Mouse (Mus musculus) intestine, embryonic 15.5 days (tissue): ENCODE measurements at regions not wholly inside any gene's neighbourhood (a gene's known extent, or its start where the extent isn't known, plus 50 kb on each side); places are given as distances from the start of the nearest gene placed in this dataset.
"Not testable (repeated sequence)": the region's sequence is repeated elsewhere in the genome, so short reads cannot be mapped to it uniquely, and the experiment has no call there.

Experiments used
- ATAC-seq: fragments of 200-750 bp; cut with Nextera tagmentation; 2 replicates; pipeline ENCODE4 v1.8.0; 2017; ENCODE audit warnings: moderate TSS enrichment, moderate library complexity
- H3K27ac ChIP-seq: fragments of 300-500 bp; sonication (generic); 2 replicates; pipeline ENCODE4 v1.5.1; 2015; ENCODE audit warnings: mild to moderate bottlenecking, inconsistent platforms
- H3K27me3 ChIP-seq: fragments of 300-500 bp; sonication (generic); replicated peaks from 2 replicates; pipeline ENCODE4 v1.6.1; 2015; ENCODE audit warnings: inconsistent platforms
- H3K36me3 ChIP-seq: fragments of 300-500 bp; sonication (generic); 2 replicates; pipeline ENCODE4 v1.6.1; 2015; ENCODE audit warnings: inconsistent platforms
- H3K4me1 ChIP-seq: fragments of 300-500 bp; sonication (generic); replicated peaks from 2 replicates; pipeline ENCODE4 v1.6.1; 2015; ENCODE audit warnings: inconsistent platforms
- H3K4me2 ChIP-seq: fragments of 300-500 bp; sonication (generic); replicated peaks from 2 replicates; pipeline ENCODE4 v1.6.1; 2015; ENCODE audit warnings: mild to moderate bottlenecking, inconsistent platforms
- H3K4me3 ChIP-seq: fragments of 300-500 bp; sonication (generic); replicated peaks from 2 replicates; pipeline ENCODE4 v1.5.1; 2015; ENCODE audit warnings: inconsistent platforms
- H3K9ac ChIP-seq: fragments of 300-500 bp; sonication (generic); 2 replicates; pipeline ENCODE4 v1.6.1; 2015; ENCODE audit warnings: inconsistent platforms
- H3K9me3 ChIP-seq: fragments of 300-500 bp; sonication (generic); 2 replicates; pipeline ENCODE4 v1.6.1; 2016; ENCODE audit warnings: inconsistent platforms
- WGBS: fragments of 180-500 bp; shearing (Covaris S2); methylation state at CpG from one replicate; pipeline ENCODE4 v1.1.7; 2015; 5-methylcytosine and 5-hydroxymethylcytosine counted together

- not testable (repeated sequence) for H3K4me3 ChIP-seq, H3K9ac ChIP-seq, H3K9me3 ChIP-seq, ATAC-seq, H3K4me1 ChIP-seq, H3K27ac ChIP-seq, H3K4me2 ChIP-seq, H3K36me3 ChIP-seq, H3K27me3 ChIP-seq
- 9% methylated on average over 6 of the region's 6 CpGs for WGBS
Observed at GRCm38 (mm10) chr2:92810956-92811355, 103.9 kb upstream of the Syt13 start.

DNA sequence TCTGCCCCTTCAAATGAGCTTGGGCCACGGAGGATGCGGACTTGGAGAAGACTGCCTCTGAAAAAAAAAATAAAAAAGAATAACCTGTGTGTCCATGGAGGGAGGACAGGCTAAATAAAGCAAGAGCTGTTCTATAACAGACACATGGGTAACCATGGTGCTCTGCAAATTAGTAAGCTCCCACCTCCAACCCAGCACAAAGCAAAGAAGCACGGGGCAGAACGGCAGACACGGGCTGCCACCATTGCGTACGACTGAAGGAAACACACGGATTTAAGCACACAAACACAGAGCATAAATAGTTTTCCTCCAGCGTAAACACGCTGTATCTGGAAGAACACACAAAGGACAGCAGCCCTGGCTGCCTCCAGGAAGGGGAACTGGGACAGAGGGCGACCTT lies 101.9 kb upstream of the Syt13 start:
- H3K4me1 ChIP-seq = no peaks in the 10 kb centered on the region
- no peaks in the 10 kb centered on the region for H3K27me3 ChIP-seq
- no peak overlapping the region for H3K9ac ChIP-seq
- ATAC-seq = no peak
- H3K27ac ChIP-seq = no peak overlapping the region
- H3K4me3 ChIP-seq = no peak overlapping the region
- 30% methylated on average over 11 of the region's 11 CpGs for WGBS
- H3K9me3 ChIP-seq = no peaks in the 10 kb centered on the region
- no peak overlapping the region for H3K4me2 ChIP-seq
- no peaks in the 10 kb centered on the region for H3K36me3 ChIP-seq

- Histone ChIP-seq H3K36me3 (no peaks in the 10 kb centered on the region), H3K4me3 (no peak overlapping the region), H3K27me3 (no peaks in the 10 kb centered on the region), H3K9me3 (no peaks in the 10 kb centered on the region), H3K9ac (no peak overlapping the region), H3K27ac (no peak overlapping the region), H3K4me1 (no peaks in the 10 kb centered on the region), H3K4me2 (no peak overlapping the region)
- no peak for ATAC-seq
- WGBS = 68% methylated on average over 6 of the region's 6 CpGs
Observed at GRCm38 (mm10) chr2:92819586-92819985, 95.3 kb upstream of the Syt13 start.

DNA sequence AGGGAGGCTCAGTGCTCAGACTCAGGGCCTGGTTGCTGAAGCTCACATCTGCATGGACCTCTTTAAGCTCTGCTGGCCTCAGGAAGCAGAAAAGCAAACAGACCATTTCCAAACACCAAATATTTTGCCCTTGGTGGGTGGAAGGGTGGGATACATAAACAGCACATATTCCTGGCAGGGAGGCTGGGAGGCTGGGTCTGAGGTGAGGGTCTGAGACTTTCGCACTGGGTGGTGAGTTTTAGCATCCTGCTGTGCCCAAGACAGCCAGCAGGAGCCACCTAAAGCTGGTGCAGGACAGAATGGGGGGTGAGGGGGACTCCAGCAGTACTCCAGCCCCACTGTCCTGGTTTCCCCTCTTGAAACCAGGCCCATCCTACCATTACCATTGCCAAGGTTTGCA lies 90.6 kb upstream of the Syt13 start:
- 75% methylated on average over 1 of the region's 1 CpGs for WGBS
- ATAC-seq = no peak

DNA sequence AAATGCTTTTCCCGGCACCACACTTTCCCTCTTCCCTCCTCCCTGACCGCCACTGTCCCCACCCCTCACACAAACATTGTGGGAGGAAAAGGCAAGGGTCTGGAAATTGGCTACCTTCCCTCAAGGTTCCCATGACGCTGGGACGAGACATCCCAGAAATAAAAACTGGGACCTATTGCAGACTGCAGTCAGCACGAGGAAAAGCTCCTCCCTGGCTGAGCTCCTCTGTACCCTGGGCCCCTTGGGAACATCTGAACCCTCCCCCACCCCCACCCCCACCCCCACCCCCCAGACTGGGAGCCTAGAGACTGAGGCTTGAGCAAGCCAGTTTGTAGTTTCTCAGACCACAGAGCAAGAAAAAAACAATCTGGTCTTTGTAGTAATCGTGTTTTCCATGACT lies 89.5 kb upstream of the Syt13 start:
- Histone ChIP-seq H3K9ac (no peak overlapping the region), H3K4me2 (no peak overlapping the region), H3K9me3 (no peaks in the 10 kb centered on the region), H3K4me1 (no peaks in the 10 kb centered on the region), H3K36me3 (no peaks in the 10 kb centered on the region), H3K27me3 (no peaks in the 10 kb centered on the region), H3K4me3 (no peak overlapping the region), H3K27ac (peak overlapping the region; percentile 36; the same call in 1 of the 2 replicates)
- ATAC-seq = peak; percentile 62
- 6% methylated on average over 5 of the region's 6 CpGs for WGBS

More for the DNA sequence above, 90.6 kb upstream of the Syt13 start:
- no peaks in the 10 kb centered on the region for H3K4me1 ChIP-seq
- H3K36me3 ChIP-seq = no peaks in the 10 kb centered on the region
- H3K27me3 ChIP-seq = no peaks in the 10 kb centered on the region
- H3K27ac ChIP-seq = no peak overlapping the region
- no peaks in the 10 kb centered on the region for H3K9me3 ChIP-seq
- H3K4me3 ChIP-seq = no peak overlapping the region
- H3K4me2 ChIP-seq = no peak overlapping the region
- H3K9ac ChIP-seq = no peak overlapping the region

- Histone ChIP-seq H3K9me3 (no peaks in the 10 kb centered on the region), H3K4me1 (no peaks in the 10 kb centered on the region), H3K9ac (no peak overlapping the region), H3K27ac (no peak overlapping the region), H3K27me3 (no peaks in the 10 kb centered on the region), H3K36me3 (no peaks in the 10 kb centered on the region), H3K4me2 (no peak overlapping the region), H3K4me3 (no peak overlapping the region)
- ATAC-seq = no peak
- WGBS = 87% methylated on average over 2 of the region's 2 CpGs
Observed at GRCm38 (mm10) chr2:92830134-92830533, 84.8 kb upstream of the Syt13 start.

DNA sequence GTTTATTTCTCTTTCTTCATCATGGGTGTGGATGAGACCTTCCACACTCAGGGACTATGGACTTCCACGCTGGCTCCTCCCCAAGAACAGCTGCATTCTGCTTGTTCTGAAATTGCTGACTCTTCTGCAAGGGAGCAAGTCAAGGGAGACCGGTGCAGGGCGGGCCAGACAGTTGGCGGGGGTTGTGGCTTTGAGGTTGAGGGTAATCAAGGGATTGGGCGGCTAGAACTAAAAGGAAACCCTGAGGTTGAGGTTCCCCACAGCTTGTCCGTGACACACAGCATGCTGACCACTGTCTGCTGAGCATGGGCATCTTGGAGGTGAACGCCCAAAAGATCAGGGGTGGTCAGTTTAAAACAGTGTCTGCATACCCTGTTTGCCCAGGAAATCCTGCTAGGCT lies 83.1 kb upstream of the Syt13 start:
- no peak overlapping the region for H3K9ac ChIP-seq
- H3K27ac ChIP-seq = no peak overlapping the region
- H3K4me3 ChIP-seq = no peak overlapping the region
- H3K4me1 ChIP-seq = no peaks in the 10 kb centered on the region
- H3K36me3 ChIP-seq = no peaks in the 10 kb centered on the region
- H3K4me2 ChIP-seq = no peak overlapping the region
- no peak for ATAC-seq
- no peaks in the 10 kb centered on the region for H3K27me3 ChIP-seq
- H3K9me3 ChIP-seq = no peaks in the 10 kb centered on the region
- 63% methylated on average over 7 of the region's 7 CpGs for WGBS

DNA sequence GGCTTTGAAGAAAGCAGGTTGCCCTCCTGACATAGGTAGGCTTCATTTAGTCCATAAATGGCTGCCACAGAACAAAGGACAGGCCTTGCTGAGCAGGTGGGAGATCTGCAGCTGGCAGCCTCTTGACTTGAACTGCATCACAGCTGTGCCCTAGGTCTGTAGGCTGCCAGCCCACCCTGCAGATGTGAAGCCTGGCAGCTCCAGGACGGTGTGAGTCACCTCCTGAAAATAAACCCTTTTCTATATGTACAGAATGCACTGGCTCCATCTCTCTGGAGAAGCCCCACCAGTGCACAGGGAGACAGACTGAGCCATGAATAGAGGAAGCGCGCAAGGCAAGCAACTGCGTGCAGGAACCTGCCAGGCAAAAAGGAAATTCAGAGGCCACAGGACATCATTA lies 78.7 kb upstream of the Syt13 start:
- no peak for ATAC-seq
- Histone ChIP-seq H3K4me2 (no peak overlapping the region), H3K4me3 (no peak overlapping the region), H3K9me3 (no peaks in the 10 kb centered on the region), H3K9ac (no peak overlapping the region), H3K4me1 (no peaks in the 10 kb centered on the region), H3K36me3 (no peaks in the 10 kb centered on the region), H3K27me3 (0 out of 2 replicates have a peak, but pooled peaks cover 3% of the 10 kb centered on the region), H3K27ac (no peak overlapping the region)
- WGBS = 68% methylated on average over 4 of the region's 4 CpGs

DNA sequence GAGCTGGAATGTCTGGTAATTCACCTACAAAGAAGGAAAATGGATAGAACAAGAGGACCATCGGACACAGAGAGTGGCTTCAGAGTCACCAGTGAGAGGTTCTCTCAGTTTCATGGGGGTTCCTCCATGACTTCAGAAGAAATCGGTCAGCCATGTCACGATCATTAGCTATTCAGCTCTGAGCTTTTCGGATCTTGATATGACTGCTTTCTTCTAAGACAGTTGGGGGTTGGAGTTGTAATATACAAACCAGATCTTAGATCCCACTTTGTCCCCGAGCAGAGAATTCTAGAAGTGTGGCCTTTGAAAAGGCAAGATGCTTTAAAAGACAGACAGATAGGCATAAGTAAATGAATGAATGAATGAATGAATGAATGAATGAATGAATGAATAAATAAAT lies 76.9 kb upstream of the Syt13 start:
- no peak overlapping the region for H3K27ac ChIP-seq
- ATAC-seq = no peak
- WGBS = 87% methylated on average over 5 of the region's 5 CpGs

GRCm38 (mm10) chr2:92840009-92840408 lies 74.9 kb upstream of the Syt13 start:
- Histone ChIP-seq H3K9ac (no peak overlapping the region), H3K27ac (no peak overlapping the region), H3K27me3 (0 out of 2 replicates have a peak, but pooled peaks cover 3% of the 10 kb centered on the region), H3K36me3 (no peaks in the 10 kb centered on the region), H3K4me3 (no peak overlapping the region), H3K9me3 (no peaks in the 10 kb centered on the region), H3K4me2 (no peak overlapping the region), H3K4me1 (peaks cover 4% of the 10 kb centered on the region; the same call in 1 of the 2 replicates)
- ATAC-seq = no peak
- WGBS = 24% methylated on average over 4 of the region's 4 CpGs

More for the DNA sequence above, 76.9 kb upstream of the Syt13 start:
- no peak overlapping the region for H3K4me3 ChIP-seq
- H3K9me3 ChIP-seq = no peaks in the 10 kb centered on the region
- no peaks in the 10 kb centered on the region for H3K36me3 ChIP-seq
- no peak overlapping the region for H3K9ac ChIP-seq
- no peaks in the 10 kb centered on the region for H3K4me1 ChIP-seq
- H3K4me2 ChIP-seq = no peak overlapping the region
- H3K27me3 ChIP-seq = 0 out of 2 replicates have a peak, but pooled peaks cover 3% of the 10 kb centered on the region

DNA sequence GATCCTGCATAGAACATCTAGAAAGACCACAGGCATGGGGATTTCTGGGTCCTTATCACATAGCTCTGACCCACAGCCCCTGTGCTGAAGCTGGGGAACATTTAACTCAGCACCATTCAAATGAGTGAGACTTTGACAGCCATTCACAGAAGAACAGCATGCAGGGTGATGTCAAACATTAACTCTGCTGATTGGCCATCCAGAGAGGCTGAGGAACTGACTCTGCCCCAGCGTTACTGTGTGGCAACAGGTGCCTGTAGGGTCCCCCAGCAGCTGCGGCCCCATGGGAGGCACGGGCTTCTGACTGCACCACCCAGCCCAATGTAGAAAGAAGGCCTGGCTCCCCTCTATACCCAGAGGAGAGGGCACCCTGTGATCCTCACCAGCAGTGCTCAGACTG lies 73.3 kb upstream of the Syt13 start:
- Histone ChIP-seq H3K36me3 (no peaks in the 10 kb centered on the region), H3K4me3 (no peak overlapping the region), H3K9ac (no peak overlapping the region), H3K9me3 (no peaks in the 10 kb centered on the region), H3K27ac (no peak overlapping the region), H3K27me3 (0 out of 2 replicates have a peak, but pooled peaks cover 3% of the 10 kb centered on the region), H3K4me2 (no peak overlapping the region), H3K4me1 (peaks cover 11% of the 10 kb centered on the region)
- WGBS = 43% methylated on average over 3 of the region's 3 CpGs
- ATAC-seq = no peak

GRCm38 (mm10) chr2:92845061-92845769 lies 69.7 kb upstream of the Syt13 start:
- peak; percentile 55 for ATAC-seq
- peak overlapping the region; percentile 12; the same call in 1 of the 2 replicates for H3K4me2 ChIP-seq

GRCm38 (mm10) chr2:92848962-92849361 lies 65.9 kb upstream of the Syt13 start:
- Histone ChIP-seq H3K27me3 (no peaks in the 10 kb centered on the region), H3K4me1 (peaks cover 11% of the 10 kb centered on the region), H3K9me3 (no peaks in the 10 kb centered on the region), H3K27ac (no peak overlapping the region), H3K4me2 (no peak overlapping the region), H3K4me3 (no peak overlapping the region), H3K9ac (no peak overlapping the region), H3K36me3 (no peaks in the 10 kb centered on the region)
- 54% methylated on average over 13 of the region's 13 CpGs for WGBS
- no peak for ATAC-seq

More at GRCm38 (mm10) chr2:92845061-92845769, 69.7 kb upstream of the Syt13 start:
- H3K4me3 ChIP-seq = no peak overlapping the region
- peak overlapping the region; percentile 18 for H3K27ac ChIP-seq
- H3K9ac ChIP-seq = no peak overlapping the region
- H3K4me1 ChIP-seq = peaks cover 11% of the 10 kb centered on the region
- no peaks in the 10 kb centered on the region for H3K36me3 ChIP-seq
- 29% methylated on average over 14 of the region's 14 CpGs for WGBS
- no peaks in the 10 kb centered on the region for H3K9me3 ChIP-seq
- H3K27me3 ChIP-seq = 0 out of 2 replicates have a peak, but pooled peaks cover 3% of the 10 kb centered on the region
